Mouse (Mus musculus): ENCODE results near the gene Pnpla8.
"Not testable (repeated sequence)": the region's sequence is repeated elsewhere in the genome, so short reads cannot be mapped to it uniquely, and the experiment has no call there.

The Pnpla8 gene

GRCm38 (mm10) chr12:44221070-44221469 lies at the start of gene Pnpla8:
Gene Pnpla8 (plus strand): TSS chr12:44221370.
- not testable (repeated sequence) for DNase-seq

GRCm38 (mm10) chr12:44176331-44177037 lies 44.7 kb upstream of the Pnpla8 start:
- DNase-seq: no peak

GRCm38 (mm10) chr12:44177038-44177355 lies 44.2 kb upstream of the Pnpla8 start:
- no peak for DNase-seq

GRCm38 (mm10) chr12:44181081-44181982 lies 39.8 kb upstream of the Pnpla8 start:
- DNase-seq: peak; percentile 60

- DNase-seq: no peak
Measured at GRCm38 (mm10) chr12:44197873-44198525, 23.2 kb upstream of the Pnpla8 start.

- peak; percentile 33 for DNase-seq
Measured at GRCm38 (mm10) chr12:44209141-44209823, 11.9 kb upstream of the Pnpla8 start.

- DNase-seq: peak; percentile 99
Measured at GRCm38 (mm10) chr12:44209824-44210752, 11.1 kb upstream of the Pnpla8 start, which contains the start of gene Dnajb9. Gene Dnajb9 (minus strand): TSS chr12:44210326.

GRCm38 (mm10) chr12:44211555-44211954 lies 9.6 kb upstream of the Pnpla8 start:
- DNase-seq: no peak

GRCm38 (mm10) chr12:44221651-44222356 lies 634 bp downstream of the Pnpla8 start:
- DNase-seq: peak; percentile 38

- DNase-seq: no peak
Measured at GRCm38 (mm10) chr12:44223044-44223443, 1.9 kb downstream of the Pnpla8 start.

GRCm38 (mm10) chr12:44224650-44225049 lies 3.5 kb downstream of the Pnpla8 start:
- no peak for DNase-seq

- DNase-seq: no peak
Measured at GRCm38 (mm10) chr12:44241090-44241489, 19.9 kb downstream of the Pnpla8 start.

GRCm38 (mm10) chr12:44242407-44242806 lies 21.2 kb downstream of the Pnpla8 start:
- no peak for DNase-seq

GRCm38 (mm10) chr12:44245739-44246138 lies 24.6 kb downstream of the Pnpla8 start:
- DNase-seq: no peak

- no peak for DNase-seq
Measured at GRCm38 (mm10) chr12:44248309-44248977, 27.3 kb downstream of the Pnpla8 start.

GRCm38 (mm10) chr12:44262612-44263011 lies 41.4 kb downstream of the Pnpla8 start:
- no peak for DNase-seq

GRCm38 (mm10) chr12:44265651-44266050 lies 44.5 kb downstream of the Pnpla8 start:
- DNase-seq: no peak

GRCm38 (mm10) chr12:44267196-44267595 lies 46.0 kb downstream of the Pnpla8 start:
- DNase-seq: no peak

- peak; percentile 99 for DNase-seq
Measured at GRCm38 (mm10) chr12:44268728-44269302, 47.6 kb downstream of the Pnpla8 start.

GRCm38 (mm10) chr12:44269311-44269831 lies 48.2 kb downstream of the Pnpla8 start:
- DNase-seq: peak; percentile 76

All from right cerebral cortex, postnatal 4 days (tissue).